Mouse (Mus musculus) erythroblast, embryonic 14.5 days (primary cell): ENCODE measurements around the gene Cdh11.

Source experiments
- GATA1 ChIP-seq: IDR thresholded peaks from 2 replicates; pipeline ENCODE4 v1.6.1; 2012; ENCODE audit warnings: low read length, inconsistent platforms, mixed read lengths
- TAL1 ChIP-seq: IDR thresholded peaks from 3 replicates; pipeline ENCODE4 v1.6.1; 2012; ENCODE audit warnings: low read length, inconsistent platforms, mixed read lengths

DNA sequence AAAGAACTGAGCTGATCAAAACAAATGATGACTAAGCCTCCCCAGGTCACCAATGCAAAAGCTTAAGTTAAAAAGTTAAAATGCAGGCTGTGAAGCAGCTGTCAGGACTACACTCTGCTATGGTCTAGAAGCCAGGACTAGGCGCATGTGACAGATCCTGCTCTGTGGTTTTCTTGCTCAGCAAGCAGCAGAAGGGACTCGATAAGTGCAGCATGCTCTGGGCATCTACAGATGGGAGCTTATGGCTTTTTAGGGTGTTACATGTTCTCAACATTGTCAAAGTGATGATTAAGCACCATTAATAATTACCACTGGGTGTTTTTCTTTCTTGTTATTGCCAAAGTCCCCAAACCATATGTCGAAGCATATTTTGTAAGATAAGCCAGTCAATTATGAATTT is 59.9 kb downstream of the Cdh11 start:
- TF ChIP-seq TAL1 (no peak), GATA1 (no peak)
